Mouse (Mus musculus): ENCODE results near the gene Asna1. TPM values are rescaled to one million over a fixed set of nuclear protein-coding genes. Genes with fewer than 3 reads are reported as not detected.

The Asna1 gene
- total RNA-seq (2021) (100 to 1,000 TPM; 106 TPM), polyA plus RNA-seq (2012; rRNA removed) (89.4 and 104 TPM in 2 replicates)
- long read RNA-seq, transcript Asna1-201 (7 exons, 1,256 nt): major isoform, 72 of 82 reads
- long read RNA-seq, partial matches to known transcripts: 3 of 82 reads
- long read RNA-seq, other reads (novel, unspliced or antisense): 7 of 82 reads

- peak; percentile 84 for DNase-seq
Measured at GRCm38 (mm10) chr8:85025098-85025932, at the start of gene Asna1. TSS of gene Asna1 (minus strand) at chr8:85025281.

GRCm38 (mm10) chr8:85074617-85075016 lies 49.5 kb upstream of the Asna1 start:
- DNase-seq: no peak

GRCm38 (mm10) chr8:85074167-85074566 lies 49.1 kb upstream of the Asna1 start:
- DNase-seq: no peak

GRCm38 (mm10) chr8:85073041-85073612 lies 48.0 kb upstream of the Asna1 start:
- DNase-seq: no peak

GRCm38 (mm10) chr8:85072364-85072929 lies 47.4 kb upstream of the Asna1 start:
- no peak for DNase-seq

- DNase-seq: peak; percentile 93
Measured at GRCm38 (mm10) chr8:85071514-85072281, 46.6 kb upstream of the Asna1 start, which contains the start of gene Dhps. TSS of gene Dhps (plus strand) at chr8:85071757.

- peak; percentile 53 for DNase-seq
Measured at GRCm38 (mm10) chr8:85071041-85071440, 46.0 kb upstream of the Asna1 start.

- no peak for DNase-seq
Measured at GRCm38 (mm10) chr8:85067982-85068381, 42.9 kb upstream of the Asna1 start, which contains the start of gene Gm5741. TSS of gene Gm5741 (minus strand) at chr8:85067982.

GRCm38 (mm10) chr8:85067155-85067554 lies 42.1 kb upstream of the Asna1 start:
- no peak for DNase-seq

- DNase-seq: no peak
Measured at GRCm38 (mm10) chr8:85065213-85065612, 40.1 kb upstream of the Asna1 start.

GRCm38 (mm10) chr8:85062603-85063002 lies 37.5 kb upstream of the Asna1 start:
- no peak for DNase-seq

GRCm38 (mm10) chr8:85059879-85060616 lies 35.0 kb upstream of the Asna1 start, which contains the start of gene Fbxw9:
TSS of gene Fbxw9 (plus strand) at chr8:85060055.
- peak; percentile 91 for DNase-seq

GRCm38 (mm10) chr8:85057367-85057766 lies 32.3 kb upstream of the Asna1 start:
- DNase-seq: peak; percentile 56

GRCm38 (mm10) chr8:85043619-85044018 lies 18.5 kb upstream of the Asna1 start:
- DNase-seq: no peak

GRCm38 (mm10) chr8:85037681-85038531 lies 12.8 kb upstream of the Asna1 start:
- DNase-seq: peak; percentile 76

GRCm38 (mm10) chr8:85037366-85037680 lies 12.2 kb upstream of the Asna1 start:
- peak; percentile 35 for DNase-seq

- DNase-seq: peak; percentile 95
Measured at GRCm38 (mm10) chr8:85036718-85037365, 11.8 kb upstream of the Asna1 start, which contains the start of gene Tnpo2. TSS of gene Tnpo2 (plus strand) at chr8:85036915.

GRCm38 (mm10) chr8:85036381-85036717 lies 11.3 kb upstream of the Asna1 start:
- no peak for DNase-seq

GRCm38 (mm10) chr8:85035728-85036310 lies 10.7 kb upstream of the Asna1 start:
- DNase-seq: peak; percentile 57

All from adrenal gland, adult 2 months (tissue).